Mouse (Mus musculus): ENCODE data around the gene Upp2. TPM values are rescaled to one million over a fixed set of nuclear protein-coding genes. Genes with fewer than 3 reads are reported as not detected.

The Upp2 gene
- total and polyA plus RNA-seq, 2 experiments = 105 to 1,754 TPM

DNA sequence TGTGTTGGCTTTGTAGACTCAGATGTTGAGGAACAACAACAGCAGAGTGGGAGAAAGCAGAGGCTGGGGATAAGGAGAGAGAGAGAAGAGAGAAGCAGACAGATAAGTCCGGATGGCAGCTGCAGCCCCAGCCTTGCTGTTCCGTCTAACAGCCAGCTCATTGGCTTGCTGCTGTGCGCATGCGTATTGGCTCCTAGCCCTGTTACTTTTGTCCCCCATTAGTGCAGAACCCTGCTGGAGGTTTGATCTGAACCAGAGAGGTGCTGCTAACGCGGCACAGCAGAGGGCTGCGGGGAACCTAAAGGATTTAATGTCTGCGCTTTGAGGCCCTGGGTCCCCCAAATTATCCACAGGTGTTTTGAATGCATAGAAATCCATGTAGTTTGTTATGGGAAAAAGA lies 219.6 kb downstream of the Upp2 start:
- no peaks in the 10 kb centered on the region for H3K27me3 ChIP-seq (ENCODE audit: control insufficient read depth, insufficient read depth, low read length)
- H3K79me2 ChIP-seq (ENCODE audit: control insufficient read depth, insufficient read depth, low read length) = no peaks in the 10 kb centered on the region
- TF ChIP-seq POLR2A (IDR thresholded peaks at IDR 0.05; ENCODE audit: extremely low read depth, insufficient read depth, low read length) (no peak), CTCF (IDR thresholded peaks at IDR 0.05; ENCODE audit: low read depth, low read length) (no peak)
- H3K36me3 ChIP-seq (ENCODE audit: control insufficient read depth, insufficient read depth, low read length) = peaks cover 80% of the 10 kb centered on the region
- no peak overlapping the region for H3K9ac ChIP-seq (ENCODE audit: low read depth, low read length)
- no peaks in the 10 kb centered on the region for H3K4me1 ChIP-seq (ENCODE audit: control insufficient read depth, insufficient read depth, low read length)
- 90% methylated on average over 8 of the region's 8 CpGs for WGBS
- H3K4me3 ChIP-seq (ENCODE audit: insufficient read depth, low read depth, low read length) = no peak overlapping the region
- H3K27ac ChIP-seq (replicated peaks; ENCODE audit: insufficient read depth, low read depth, low read length) = no peak overlapping the region
- no peak for DNase-seq (ENCODE audit: extremely low read depth, low read depth, low spot score)

- Histone ChIP-seq H3K27ac (replicated peaks; ENCODE audit: insufficient read depth, low read depth, low read length) (no peak overlapping the region), H3K4me3 (ENCODE audit: insufficient read depth, low read depth, low read length) (no peak overlapping the region), H3K79me2 (ENCODE audit: control insufficient read depth, insufficient read depth, low read length) (no peaks in the 10 kb centered on the region), H3K4me1 (ENCODE audit: control insufficient read depth, insufficient read depth, low read length) (no peaks in the 10 kb centered on the region), H3K27me3 (ENCODE audit: control insufficient read depth, insufficient read depth, low read length) (no peaks in the 10 kb centered on the region), H3K9ac (ENCODE audit: low read depth, low read length) (no peak overlapping the region), H3K36me3 (ENCODE audit: control insufficient read depth, insufficient read depth, low read length) (peaks cover 74% of the 10 kb centered on the region)
- TF ChIP-seq POLR2A (IDR thresholded peaks at IDR 0.05; ENCODE audit: extremely low read depth, insufficient read depth, low read length) = no peak
- TF ChIP-seq CTCF (IDR thresholded peaks at IDR 0.05; ENCODE audit: low read depth, low read length) = no peak
- peak; percentile 10 for DNase-seq (ENCODE audit: extremely low read depth, low read depth, low spot score)
- 73% methylated on average over 7 of the region's 7 CpGs for WGBS
Observed at GRCm38 (mm10) chr2:58787360-58787759, 220.3 kb downstream of the Upp2 start.

- peaks cover 53% of the 10 kb centered on the region for H3K36me3 ChIP-seq (ENCODE audit: control insufficient read depth, insufficient read depth, low read length)
- H3K9ac ChIP-seq (ENCODE audit: low read depth, low read length) = no peak overlapping the region
- H3K4me3 ChIP-seq (ENCODE audit: insufficient read depth, low read depth, low read length) = no peak overlapping the region
- no peaks in the 10 kb centered on the region for H3K79me2 ChIP-seq (ENCODE audit: control insufficient read depth, insufficient read depth, low read length)
- H3K27me3 ChIP-seq (ENCODE audit: control insufficient read depth, insufficient read depth, low read length) = no peaks in the 10 kb centered on the region
- no peak overlapping the region for H3K27ac ChIP-seq (replicated peaks; ENCODE audit: insufficient read depth, low read depth, low read length)
- 42% methylated on average over 7 of the region's 7 CpGs for whole genome bisulfite sequencing
- DNase-seq (ENCODE audit: extremely low read depth, low read depth, low spot score) = peak; percentile 62
- no peak for TF ChIP-seq CTCF (IDR thresholded peaks at IDR 0.05; ENCODE audit: low read depth, low read length)
- no peak for TF ChIP-seq POLR2A (IDR thresholded peaks at IDR 0.05; ENCODE audit: extremely low read depth, insufficient read depth, low read length)
- H3K4me1 ChIP-seq (ENCODE audit: control insufficient read depth, insufficient read depth, low read length) = no peaks in the 10 kb centered on the region
Observed at GRCm38 (mm10) chr2:58789934-58790333, 222.8 kb downstream of the Upp2 start.

GRCm38 (mm10) chr2:58790361-58790760 lies 223.3 kb downstream of the Upp2 start:
- peak; percentile 18 for DNase-seq (ENCODE audit: extremely low read depth, low read depth, low spot score)
- 76% methylated on average over 4 of the region's 4 CpGs for WGBS
- H3K27ac ChIP-seq (replicated peaks; ENCODE audit: insufficient read depth, low read depth, low read length) = no peak overlapping the region
- peaks cover 50% of the 10 kb centered on the region for H3K36me3 ChIP-seq (ENCODE audit: control insufficient read depth, insufficient read depth, low read length)
- TF ChIP-seq POLR2A (IDR thresholded peaks at IDR 0.05; ENCODE audit: extremely low read depth, insufficient read depth, low read length) (no peak), CTCF (IDR thresholded peaks at IDR 0.05; ENCODE audit: low read depth, low read length) (no peak)
- H3K79me2 ChIP-seq (ENCODE audit: control insufficient read depth, insufficient read depth, low read length) = no peaks in the 10 kb centered on the region
- H3K4me1 ChIP-seq (ENCODE audit: control insufficient read depth, insufficient read depth, low read length) = no peaks in the 10 kb centered on the region
- H3K4me3 ChIP-seq (ENCODE audit: insufficient read depth, low read depth, low read length) = no peak overlapping the region
- H3K27me3 ChIP-seq (ENCODE audit: control insufficient read depth, insufficient read depth, low read length) = no peaks in the 10 kb centered on the region
- no peak overlapping the region for H3K9ac ChIP-seq (ENCODE audit: low read depth, low read length)

DNA sequence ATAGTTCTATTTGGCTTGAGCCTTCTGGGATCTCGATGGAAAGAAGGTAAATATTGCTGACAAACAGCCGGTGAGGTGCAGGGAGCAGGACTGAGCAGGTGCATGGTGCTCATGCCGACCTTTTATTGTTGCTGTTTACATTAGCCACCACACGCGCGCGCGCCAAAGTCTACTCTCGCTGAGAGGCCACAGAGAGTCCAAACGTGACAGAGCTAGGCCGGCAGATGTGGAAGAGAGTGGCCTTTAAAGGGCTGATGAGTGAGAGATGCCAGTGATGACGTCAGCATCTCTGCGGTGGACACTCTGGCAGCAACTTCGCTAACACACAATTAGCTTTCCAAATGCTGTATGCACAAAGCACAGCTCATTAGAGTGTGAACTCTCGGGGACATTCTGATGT lies 227.4 kb downstream of the Upp2 start:
- Histone ChIP-seq H3K9ac (ENCODE audit: low read depth, low read length) (no peak overlapping the region), H3K27me3 (ENCODE audit: control insufficient read depth, insufficient read depth, low read length) (no peaks in the 10 kb centered on the region), H3K4me3 (ENCODE audit: insufficient read depth, low read depth, low read length) (no peak overlapping the region), H3K27ac (replicated peaks; ENCODE audit: insufficient read depth, low read depth, low read length) (no peak overlapping the region), H3K36me3 (ENCODE audit: control insufficient read depth, insufficient read depth, low read length) (peaks cover 18% of the 10 kb centered on the region), H3K79me2 (ENCODE audit: control insufficient read depth, insufficient read depth, low read length) (no peaks in the 10 kb centered on the region), H3K4me1 (ENCODE audit: control insufficient read depth, insufficient read depth, low read length) (no peaks in the 10 kb centered on the region)
- peak; percentile 83 for DNase-seq (ENCODE audit: extremely low read depth, low read depth, low spot score)
- WGBS = 27% methylated on average over 15 of the region's 15 CpGs
- TF ChIP-seq CTCF (IDR thresholded peaks at IDR 0.05; ENCODE audit: low read depth, low read length) = 0 out of 2 replicates have a peak, but pooled peaks have one; percentile 1
- no peak for TF ChIP-seq POLR2A (IDR thresholded peaks at IDR 0.05; ENCODE audit: extremely low read depth, insufficient read depth, low read length)

DNA sequence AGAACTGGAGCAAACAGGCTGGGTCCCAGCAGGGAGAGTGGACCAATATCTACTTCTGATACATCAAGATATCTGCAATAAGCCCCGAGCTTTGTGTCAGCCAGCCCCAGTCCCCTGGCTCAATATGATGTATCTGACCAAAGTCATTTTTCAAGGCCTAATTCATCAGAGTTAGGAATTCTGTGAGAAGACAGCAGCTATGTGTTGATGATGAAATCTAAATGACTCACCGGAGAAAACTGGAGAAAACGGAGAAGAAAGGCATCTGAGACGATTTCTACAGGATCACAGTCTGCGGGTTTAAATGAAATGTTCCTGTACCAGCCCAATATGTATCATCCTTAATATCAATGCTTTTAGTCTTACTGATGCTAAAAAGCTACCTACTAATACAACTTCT lies 228.3 kb downstream of the Upp2 start:
- DNase-seq (ENCODE audit: extremely low read depth, low read depth, low spot score) = peak; percentile 6
- Histone ChIP-seq H3K4me3 (ENCODE audit: insufficient read depth, low read depth, low read length) (no peak overlapping the region), H3K4me1 (ENCODE audit: control insufficient read depth, insufficient read depth, low read length) (no peaks in the 10 kb centered on the region), H3K36me3 (ENCODE audit: control insufficient read depth, insufficient read depth, low read length) (peaks cover 10% of the 10 kb centered on the region), H3K9ac (ENCODE audit: low read depth, low read length) (no peak overlapping the region), H3K79me2 (ENCODE audit: control insufficient read depth, insufficient read depth, low read length) (no peaks in the 10 kb centered on the region), H3K27ac (replicated peaks; ENCODE audit: insufficient read depth, low read depth, low read length) (no peak overlapping the region), H3K27me3 (ENCODE audit: control insufficient read depth, insufficient read depth, low read length) (no peaks in the 10 kb centered on the region)
- TF ChIP-seq POLR2A (IDR thresholded peaks at IDR 0.05; ENCODE audit: extremely low read depth, insufficient read depth, low read length) = no peak
- TF ChIP-seq CTCF (IDR thresholded peaks at IDR 0.05; ENCODE audit: low read depth, low read length) = no peak
- 90% methylated on average over 5 of the region's 5 CpGs for WGBS
